Mouse (Mus musculus): Measurements from ENCODE around the gene Ppp1r3f.

Ppp1r3f gene

DNA sequence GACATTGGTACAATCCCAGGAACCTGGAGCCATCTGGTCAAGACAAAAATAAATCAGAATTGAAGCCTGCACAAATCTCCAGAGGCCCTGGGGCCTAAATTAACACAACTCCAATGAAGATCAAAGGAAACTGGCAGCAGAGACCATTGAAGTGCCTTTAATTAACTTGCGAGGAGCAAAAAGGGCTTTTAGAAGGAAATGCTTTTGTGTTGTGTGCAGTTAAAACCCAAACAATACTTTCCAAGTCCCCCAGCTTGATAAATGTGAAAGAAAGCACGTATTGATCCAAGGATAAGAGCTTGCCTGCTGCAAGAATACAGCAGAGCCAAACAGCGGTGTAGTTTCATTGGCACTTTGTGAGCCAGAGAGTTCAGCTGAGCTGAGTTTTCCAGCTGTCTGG lies 49.1 kb downstream of the Ppp1r3f start:
- DNase-seq: no peak
